Comparison of ENCODE assay signal across 17 mouse cellular contexts in the genomic region with DNA sequence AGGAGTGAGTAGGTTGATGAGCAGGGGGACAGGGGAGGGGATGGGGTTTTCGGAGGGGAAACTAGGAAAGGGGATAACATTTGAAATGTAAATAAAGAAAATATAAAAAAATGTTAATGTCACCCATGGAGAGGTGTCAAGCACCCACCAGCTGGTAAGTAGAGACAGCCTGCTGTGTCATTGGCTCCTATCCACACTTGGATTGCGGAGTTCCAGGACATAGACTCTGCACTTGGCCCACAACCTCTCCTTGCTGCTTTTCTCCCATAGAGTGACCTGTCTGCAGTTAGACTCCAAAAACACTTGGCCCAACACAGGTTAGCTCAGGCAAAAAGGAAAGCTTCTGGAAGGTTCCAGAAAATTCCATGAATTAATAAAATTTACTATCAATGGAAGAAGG.
"Had no signal": no experiment of that assay in that cellular context is flagged by ENCODE, and none has a peak within 500 bp of the region (broad histone marks: within the 10 kb centered on the region; RNA-seq: fewer than 3 reads in every experiment).

No protein-coding gene starts in this region.

- H3K36me3 ChIP-seq: limb, embryonic 12.5 days; limb, embryonic 15.5 days; midbrain, embryonic 12.5 days; midbrain, embryonic 15.5 days; neural tube, embryonic 12.5 days had no signal

- H3K4me2 ChIP-seq: limb, embryonic 12.5 days; limb, embryonic 15.5 days; liver, embryonic 11.5 days; lung, embryonic 14.5 days; midbrain, embryonic 12.5 days; midbrain, embryonic 15.5 days; neural tube, embryonic 12.5 days had no signal

- H3K9ac ChIP-seq: limb, embryonic 12.5 days; limb, embryonic 15.5 days; liver, embryonic 14.5 days; liver, postnatal 0 days; lung, embryonic 14.5 days; midbrain, embryonic 12.5 days; midbrain, embryonic 15.5 days; neural tube, embryonic 12.5 days had no signal

- H3K27ac ChIP-seq: kidney, postnatal 0 days; limb, embryonic 12.5 days; limb, embryonic 15.5 days; liver, embryonic 14.5 days; macrophage; midbrain, embryonic 12.5 days; midbrain, embryonic 15.5 days; neural tube, embryonic 12.5 days had no signal

- DNase-seq: kidney, postnatal 36 days; left cerebral cortex, postnatal 4 days; liver, postnatal 0 days; lung, embryonic 14.5 days; retina, postnatal 1 day; thymus, adult 18-20 months; thymus, postnatal 36 days had no signal

- H3K9me3 ChIP-seq: limb, embryonic 12.5 days; limb, embryonic 15.5 days; midbrain, embryonic 12.5 days; midbrain, embryonic 15.5 days; neural tube, embryonic 12.5 days had no signal

- H3K27me3 ChIP-seq: limb, embryonic 12.5 days; midbrain, embryonic 15.5 days; neural tube, embryonic 12.5 days had no signal

- ATAC-seq: liver, postnatal 0 days; lung, postnatal 0 days; midbrain, embryonic 15.5 days had no signal

- H3K4me3 ChIP-seq: limb, embryonic 12.5 days; limb, embryonic 15.5 days; midbrain, embryonic 12.5 days; midbrain, embryonic 15.5 days; neural tube, embryonic 12.5 days had no signal
